Mouse (Mus musculus) kidney, adult 9 months (tissue): ENCODE measurements at regions not wholly inside any gene's neighbourhood (a gene's known extent, or its start where the extent isn't known, plus 50 kb on each side); places are given as distances from the start of the nearest gene placed in this dataset.

Experiments used
- DNase-seq: peaks from one replicate; pipeline ENCODE4 v3.0.0; 2022

GRCm38 (mm10) chr12:27471557-27471956, 129.2 kb upstream of the Sox11 start:
- no peak for DNase-seq

DNA sequence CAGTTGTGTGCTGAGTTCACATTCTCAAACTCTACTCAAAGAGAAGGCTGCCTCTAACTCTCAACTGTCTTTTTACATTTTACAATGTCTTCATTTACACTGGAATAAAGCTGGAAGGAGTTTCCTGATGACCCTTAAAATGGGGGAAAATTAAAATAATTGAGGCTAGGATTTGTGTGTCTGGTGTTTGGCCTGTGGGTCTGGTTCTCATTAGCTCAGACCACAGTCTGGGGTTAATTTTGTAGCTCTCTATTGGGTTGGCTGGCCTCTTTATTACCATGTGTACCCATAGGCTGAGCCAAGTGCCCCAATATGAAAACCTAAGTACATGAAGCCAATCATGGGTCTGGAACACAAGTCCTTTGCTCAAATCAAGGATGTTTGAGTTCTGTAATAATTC, 128.0 kb upstream of the Sox11 start:
- no peak for DNase-seq

DNA sequence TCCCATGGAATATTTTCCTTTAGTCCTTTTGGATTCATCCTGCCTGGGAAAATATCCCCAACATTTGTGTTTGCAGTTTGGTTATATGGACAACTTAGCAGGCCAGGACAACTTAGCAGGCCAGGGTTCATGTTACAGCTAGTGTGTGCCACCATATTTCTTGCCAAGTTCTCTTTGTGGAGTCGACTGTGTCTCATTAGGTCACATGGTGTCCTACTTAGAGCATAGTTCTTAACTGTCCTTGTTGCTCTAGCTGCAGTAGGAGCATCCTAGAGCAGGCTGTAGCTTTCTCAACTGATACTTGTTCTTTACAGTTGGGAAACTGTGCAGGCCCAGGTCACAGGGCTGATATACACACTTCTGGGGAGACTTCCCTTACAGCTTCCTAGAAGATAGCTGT, 126.4 kb upstream of the Sox11 start:
- DNase-seq: no peak

- no peak for DNase-seq
These were observed 125.8 kb upstream of the Sox11 start for GRCm38 (mm10) chr12:27468141-27468540.

DNA sequence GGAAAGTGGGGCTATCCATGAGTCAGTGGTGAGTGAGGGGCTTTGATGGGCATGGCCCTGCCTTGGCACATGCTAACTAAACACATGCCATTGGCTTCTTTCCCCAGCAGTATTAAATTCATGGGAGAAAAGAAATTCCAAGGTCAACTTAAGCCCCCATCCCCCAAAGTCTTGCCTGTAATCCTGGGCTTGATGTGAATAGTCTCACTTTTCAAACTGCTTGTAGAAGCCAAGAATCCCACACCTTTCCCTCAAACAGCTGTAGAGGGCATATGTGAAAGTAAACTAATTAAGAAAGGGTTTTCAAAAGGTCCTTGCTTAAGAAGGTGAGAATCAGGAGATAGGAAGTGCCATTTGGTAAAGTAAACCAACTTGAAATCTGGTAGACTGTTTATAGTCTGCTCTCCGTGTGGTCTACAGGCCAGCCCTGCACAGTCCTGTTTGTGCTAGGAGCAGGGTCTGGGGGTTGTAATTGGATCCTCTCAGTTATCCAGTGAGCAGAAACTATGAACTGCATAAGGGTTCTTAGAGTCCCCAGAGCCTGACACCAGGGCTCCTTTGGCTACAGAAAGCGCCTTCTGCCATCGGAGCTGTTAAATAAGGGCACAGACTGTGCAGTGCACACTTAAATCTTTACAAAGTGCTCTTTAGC, 123.3 kb upstream of the Sox11 start:
- DNase-seq: no peak

DNA sequence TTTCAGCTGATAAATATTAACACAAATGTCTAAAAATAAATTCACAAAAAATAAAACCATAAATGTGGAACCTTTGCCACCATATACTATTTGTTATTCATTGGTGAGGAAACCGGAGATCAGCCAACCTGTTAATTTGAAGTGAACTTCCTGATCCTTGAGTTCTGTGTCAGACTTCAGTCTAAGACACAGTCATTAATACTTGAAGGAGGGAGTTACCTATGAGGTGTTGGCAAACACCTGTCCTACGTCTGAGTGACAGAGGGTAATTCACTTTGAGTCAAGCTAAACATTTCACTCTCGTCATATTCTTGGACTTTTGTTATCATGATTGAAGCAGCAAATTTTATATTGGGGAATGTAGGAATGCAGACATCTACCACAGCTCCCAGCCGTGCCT, 116.3 kb upstream of the Sox11 start:
- DNase-seq: peak; percentile 4

GRCm38 (mm10) chr12:27437661-27438345, 95.4 kb upstream of the Sox11 start:
- peak; percentile 60 for DNase-seq

- DNase-seq: no peak
These were observed 89.0 kb upstream of the Sox11 start for GRCm38 (mm10) chr12:27431338-27431737.

DNA sequence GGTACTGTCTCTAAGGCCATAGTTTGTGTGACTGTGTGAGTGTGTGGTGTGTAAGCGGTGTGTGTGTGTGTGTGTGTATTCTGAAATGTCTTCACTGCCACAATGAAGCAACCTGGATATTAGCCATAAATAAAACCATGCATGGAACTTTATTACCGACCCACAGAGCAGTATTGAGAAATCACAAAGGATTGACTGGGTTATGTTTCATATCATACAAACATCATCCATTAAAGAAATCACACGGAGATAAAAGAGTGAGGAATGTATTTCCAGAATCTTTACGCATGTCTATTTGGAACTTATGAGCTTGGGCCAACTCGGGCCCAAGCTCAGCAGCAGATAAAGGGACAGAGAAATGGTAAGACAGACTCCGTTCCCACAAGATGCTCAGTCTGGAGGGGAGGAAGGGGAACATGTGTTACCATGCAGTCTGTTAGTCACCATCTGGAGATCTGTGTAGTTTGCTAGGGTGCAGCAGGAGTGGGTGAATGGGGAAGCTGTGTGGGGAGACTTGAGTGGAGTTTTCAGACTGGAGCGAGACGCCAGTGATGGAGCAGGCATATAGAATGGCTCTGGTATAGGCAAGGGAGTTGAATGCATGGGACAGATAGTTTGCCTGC, 75.1 kb upstream of the Sox11 start:
- DNase-seq: no peak

DNA sequence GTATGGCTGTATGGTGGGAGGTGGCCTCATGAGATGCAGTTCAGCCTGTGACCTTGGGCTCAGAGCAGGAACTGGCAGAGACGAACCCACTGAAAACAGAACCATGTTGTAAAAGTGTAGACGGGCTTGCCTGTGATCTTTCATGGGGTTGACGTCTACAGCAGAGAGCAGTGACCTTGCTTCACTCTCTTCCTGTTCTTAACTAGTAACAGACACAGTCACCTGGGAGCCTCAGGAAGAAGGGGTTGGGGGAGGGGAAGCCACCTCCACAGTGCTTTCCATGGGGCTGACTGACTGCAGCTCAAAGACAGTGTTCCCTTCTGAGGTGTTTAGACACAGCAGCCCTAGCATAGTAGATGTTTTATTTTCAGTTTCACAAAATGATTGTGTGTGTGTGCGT, 68.2 kb upstream of the Sox11 start:
- no peak for DNase-seq

DNA sequence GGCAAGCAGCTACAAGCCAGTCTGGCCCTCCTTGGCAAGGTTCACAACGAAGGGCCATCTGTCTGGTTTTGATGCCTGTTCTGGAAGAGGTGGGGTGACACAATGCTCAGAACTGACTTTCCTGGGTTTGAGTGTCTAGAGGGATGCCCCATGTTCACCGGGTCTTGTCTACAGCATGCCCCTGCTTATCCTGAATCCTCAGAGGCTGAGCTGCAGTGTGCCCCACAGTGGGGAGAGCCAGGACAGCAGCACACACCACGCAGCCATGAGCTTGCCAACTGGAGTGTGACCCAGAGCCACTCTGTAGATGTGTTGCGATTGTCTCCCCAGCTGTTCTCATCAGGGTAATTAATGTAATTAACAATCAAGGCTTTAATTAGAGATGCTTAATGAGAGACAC, 66.1 kb upstream of the Sox11 start:
- DNase-seq: no peak

- no peak for DNase-seq
These were observed 57.0 kb upstream of the Sox11 start for GRCm38 (mm10) chr12:27399392-27399791.
